Mouse (Mus musculus): ENCODE data around the gene Rfwd3. TPM values are rescaled to one million over a fixed set of nuclear protein-coding genes. Genes with fewer than 3 reads are reported as not detected.

Rfwd3 gene
- polyA plus RNA-seq, 1 experiment from 2014 or later: 47.0 TPM

DNA sequence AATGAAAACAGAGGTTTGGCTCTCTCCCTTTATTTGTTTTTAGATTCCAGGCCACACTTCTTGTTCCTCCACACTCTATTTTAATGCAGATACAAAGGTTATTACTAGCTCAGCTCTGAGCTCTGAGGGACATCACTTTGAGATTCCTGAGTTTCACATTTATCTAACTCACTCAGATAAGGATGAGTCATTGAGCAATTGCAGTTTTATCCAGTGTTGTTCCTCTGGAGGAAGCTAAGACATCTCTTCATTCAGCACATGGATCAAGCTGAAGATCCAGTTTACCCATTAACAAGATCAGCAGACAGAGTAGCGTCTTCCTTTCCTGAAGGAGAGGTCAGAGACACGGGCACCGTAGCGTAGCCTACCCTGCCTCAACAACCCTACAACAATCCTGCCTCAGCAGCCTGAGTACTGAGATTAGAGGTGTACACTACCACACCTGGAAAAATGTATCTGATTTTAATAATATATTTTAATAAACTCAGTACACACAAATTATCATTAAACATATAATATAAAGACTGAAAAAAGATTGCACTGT, 53.7 kb downstream of the Rfwd3 start:
- H3K9me3 ChIP-seq (replicated peaks; ENCODE audit: control insufficient read depth, low read length): no peaks in the 10 kb centered on the region
- ATAC-seq (ENCODE audit: insufficient read depth, low FRiP score): no peak
- H3K4me3 ChIP-seq (replicated peaks; ENCODE audit: low read length): no peak overlapping the region
- H3K4me1 ChIP-seq (ENCODE audit: control insufficient read depth, insufficient read depth, low read length): no peaks in the 10 kb centered on the region
- WGBS: 68% methylated on average over 4 of the region's 4 CpGs
- no peak overlapping the region for H3K4me2 ChIP-seq (ENCODE audit: low read depth, low read length)
- H3K9ac ChIP-seq (ENCODE audit: low read length): no peak overlapping the region
- H3K27me3 ChIP-seq (ENCODE audit: control insufficient read depth, insufficient read depth, low read length): no peaks in the 10 kb centered on the region
- H3K36me3 ChIP-seq (ENCODE audit: control insufficient read depth, insufficient read depth, low read length): no peaks in the 10 kb centered on the region
- no peak overlapping the region for H3K27ac ChIP-seq (ENCODE audit: low read length)

- Histone ChIP-seq H3K4me1 (ENCODE audit: control insufficient read depth, insufficient read depth, low read length) (no peaks in the 10 kb centered on the region), H3K27ac (ENCODE audit: low read length) (no peak overlapping the region), H3K27me3 (ENCODE audit: control insufficient read depth, insufficient read depth, low read length) (no peaks in the 10 kb centered on the region), H3K36me3 (ENCODE audit: control insufficient read depth, insufficient read depth, low read length) (no peaks in the 10 kb centered on the region), H3K9ac (ENCODE audit: low read length) (no peak overlapping the region), H3K9me3 (replicated peaks; ENCODE audit: control insufficient read depth, low read length) (no peaks in the 10 kb centered on the region), H3K4me3 (replicated peaks; ENCODE audit: low read length) (no peak overlapping the region), H3K4me2 (ENCODE audit: low read depth, low read length) (no peak overlapping the region)
- ATAC-seq (ENCODE audit: insufficient read depth, low FRiP score): no peak
- 81% methylated on average over 3 of the region's 3 CpGs for WGBS
Observed at GRCm38 (mm10) chr8:111237301-111237700, 62.7 kb downstream of the Rfwd3 start.

GRCm38 (mm10) chr8:111233730-111234129, 66.3 kb downstream of the Rfwd3 start:
- Histone ChIP-seq H3K27me3 (ENCODE audit: control insufficient read depth, insufficient read depth, low read length) (no peaks in the 10 kb centered on the region), H3K36me3 (ENCODE audit: control insufficient read depth, insufficient read depth, low read length) (no peaks in the 10 kb centered on the region), H3K4me1 (ENCODE audit: control insufficient read depth, insufficient read depth, low read length) (no peaks in the 10 kb centered on the region), H3K4me2 (ENCODE audit: low read depth, low read length) (no peak overlapping the region), H3K4me3 (replicated peaks; ENCODE audit: low read length) (no peak overlapping the region), H3K27ac (ENCODE audit: low read length) (peak overlapping the region; percentile 62; the same call in 1 of the 2 replicates), H3K9ac (ENCODE audit: low read length) (no peak overlapping the region), H3K9me3 (replicated peaks; ENCODE audit: control insufficient read depth, low read length) (no peaks in the 10 kb centered on the region)
- ATAC-seq (ENCODE audit: insufficient read depth, low FRiP score): no peak
- 68% methylated on average over 2 of the region's 2 CpGs for WGBS

GRCm38 (mm10) chr8:111224153-111224552, 75.9 kb downstream of the Rfwd3 start:
- ATAC-seq (ENCODE audit: insufficient read depth, low FRiP score): no peak
- no peaks in the 10 kb centered on the region for H3K27me3 ChIP-seq (ENCODE audit: control insufficient read depth, insufficient read depth, low read length)
- 43% methylated on average over 5 of the region's 5 CpGs for WGBS

More at GRCm38 (mm10) chr8:111224153-111224552, 75.9 kb downstream of the Rfwd3 start:
- no peaks in the 10 kb centered on the region for H3K9me3 ChIP-seq (replicated peaks; ENCODE audit: control insufficient read depth, low read length)
- H3K9ac ChIP-seq (ENCODE audit: low read length): no peak overlapping the region
- H3K4me1 ChIP-seq (ENCODE audit: control insufficient read depth, insufficient read depth, low read length): 0 out of 2 replicates have a peak, but pooled peaks cover 4% of the 10 kb centered on the region
- no peak overlapping the region for H3K27ac ChIP-seq (ENCODE audit: low read length)
- H3K36me3 ChIP-seq (ENCODE audit: control insufficient read depth, insufficient read depth, low read length): no peaks in the 10 kb centered on the region
- H3K4me3 ChIP-seq (replicated peaks; ENCODE audit: low read length): no peak overlapping the region
- H3K4me2 ChIP-seq (ENCODE audit: low read depth, low read length): no peak overlapping the region

Other genes with a start within 250 kb of the Rfwd3 start
- gene Exosc6, start 243.9 kb downstream of the Rfwd3 start, polyA plus RNA-seq (2015; fragmentation: Nextera tagmentation; extraction: Ambion mirVana): not detected in 2 replicates
- gene Clec18a, start 207.8 kb downstream of the Rfwd3 start, polyA plus RNA-seq (2015; fragmentation: Nextera tagmentation; extraction: Ambion mirVana): not detected in 2 replicates
- gene Pdpr, start 205.6 kb downstream of the Rfwd3 start, polyA plus RNA-seq (2015; fragmentation: Nextera tagmentation; extraction: Ambion mirVana): 9.7 and 10.8 TPM in 2 replicates
- 53.9 and 54.2 TPM in 2 replicates for gene Glg1, start 41.0 kb downstream of the Rfwd3 start, polyA plus RNA-seq (2015; fragmentation: Nextera tagmentation; extraction: Ambion mirVana)
- gene Mlkl, start 38.0 kb upstream of the Rfwd3 start, polyA plus RNA-seq (2015; fragmentation: Nextera tagmentation; extraction: Ambion mirVana): 2.6 and 2.7 TPM in 2 replicates
- 5.9 and 7.9 TPM in 2 replicates for gene Fa2h, start 93.6 kb upstream of the Rfwd3 start, polyA plus RNA-seq (2015; fragmentation: Nextera tagmentation; extraction: Ambion mirVana)
- 5.9 and 6.5 TPM in 2 replicates for gene Wdr59, start 221.9 kb upstream of the Rfwd3 start, polyA plus RNA-seq (2015; fragmentation: Nextera tagmentation; extraction: Ambion mirVana)
- 9.7 and 14.0 TPM in 2 replicates for gene Znrf1, start 235.9 kb upstream of the Rfwd3 start, polyA plus RNA-seq (2015; fragmentation: Nextera tagmentation; extraction: Ambion mirVana)

All from stomach, embryonic 16.5 days (tissue).